Mouse (Mus musculus) liver, embryonic 16.5 days (tissue): ENCODE results near the gene Ppm1l. TPM values are rescaled to one million over a fixed set of nuclear protein-coding genes. Genes with fewer than 3 reads are reported as not detected.

Experiments used
- ATAC-seq: fragments of 200-750 bp; cut with Nextera tagmentation; 2 replicates; pipeline ENCODE4 v1.8.0; 2017; ENCODE audit warnings: low read depth, mild to moderate bottlenecking, moderate number of reproducible peaks, moderate library complexity
- H3K27ac ChIP-seq: fragments of 300-500 bp; sonication (generic); 2 replicates; pipeline ENCODE4 v1.5.1; 2014; ENCODE audit warnings: mild to moderate bottlenecking, low read length
- H3K27me3 ChIP-seq: fragments of 300-500 bp; sonication (generic); 2 replicates; pipeline ENCODE4 v1.6.1; 2014; ENCODE audit warnings: low read depth, low read length, mixed read lengths; ENCODE audit not compliant: control insufficient read depth, insufficient read depth
- H3K36me3 ChIP-seq: fragments of 300-500 bp; sonication (generic); 2 replicates; pipeline ENCODE4 v1.6.1; 2014; ENCODE audit warnings: mild to moderate bottlenecking; ENCODE audit not compliant: control insufficient read depth, insufficient read depth
- H3K4me1 ChIP-seq: fragments of 300-500 bp; sonication (generic); 2 replicates; pipeline ENCODE4 v1.6.1; 2014; ENCODE audit warnings: low read depth, low read length, mixed read lengths; ENCODE audit not compliant: control insufficient read depth
- H3K4me2 ChIP-seq: fragments of 300-500 bp; sonication (generic); 2 replicates; pipeline ENCODE4 v1.6.1; 2014; ENCODE audit warnings: low read depth, low read length, mixed read lengths
- H3K4me3 ChIP-seq: fragments of 300-500 bp; sonication (generic); 2 replicates; pipeline ENCODE4 v1.5.1; 2014; ENCODE audit warnings: low read depth, mild to moderate bottlenecking, low read length
- H3K9ac ChIP-seq: fragments of 300-500 bp; sonication (generic); 2 replicates; pipeline ENCODE4 v1.6.1; 2014; ENCODE audit warnings: low read depth, low read length
- H3K9me3 ChIP-seq: fragments of 300-500 bp; sonication (generic); replicated peaks from 2 replicates; pipeline ENCODE4 v1.6.1; 2016; ENCODE audit warnings: low read length; ENCODE audit not compliant: control insufficient read depth
- WGBS: fragments of 180-500 bp; shearing (Covaris S2); extraction: QIAGEN DNeasy Blood & Tissue Kit; methylation state at CpG from one replicate; pipeline ENCODE4 v1.1.7; 2014; ENCODE audit not compliant: insufficient replicate concordance; 5-methylcytosine and 5-hydroxymethylcytosine counted together
- polyA plus RNA-seq: library from polyadenylated mRNA; unstranded; fragments of >200 nt; fragmentation: Nextera tagmentation; extraction: Ambion mirVana; gene quantifications from 2 replicates; pipeline ENCODE4 v1.2.1, GENCODE M21; 2015

The Ppm1l gene
- polyA plus RNA-seq, 1 experiment from 2014 or later = 4.6 TPM

- H3K4me1 ChIP-seq = no peaks in the 10 kb centered on the region
- no peak overlapping the region for H3K4me2 ChIP-seq
- 83% methylated on average over 13 of the region's 13 CpGs for whole genome bisulfite sequencing
- H3K27ac ChIP-seq = no peak overlapping the region
- H3K9ac ChIP-seq = no peak overlapping the region
- no peak overlapping the region for H3K4me3 ChIP-seq
- no peak for ATAC-seq
- H3K9me3 ChIP-seq = no peaks in the 10 kb centered on the region
- no peaks in the 10 kb centered on the region for H3K36me3 ChIP-seq
- H3K27me3 ChIP-seq = no peaks in the 10 kb centered on the region
Observed at GRCm38 (mm10) chr3:69515730-69516350, 199.2 kb downstream of the Ppm1l start.

GRCm38 (mm10) chr3:69519188-69519587 is 202.5 kb downstream of the Ppm1l start:
- no peak overlapping the region for H3K4me3 ChIP-seq
- no peaks in the 10 kb centered on the region for H3K27me3 ChIP-seq
- H3K9ac ChIP-seq = no peak overlapping the region
- ATAC-seq = no peak
- WGBS = 79% methylated on average over 9 of the region's 9 CpGs
- no peaks in the 10 kb centered on the region for H3K36me3 ChIP-seq
- no peak overlapping the region for H3K4me2 ChIP-seq
- H3K9me3 ChIP-seq = 0 out of 2 replicates have a peak, but pooled peaks cover 4% of the 10 kb centered on the region
- H3K4me1 ChIP-seq = no peaks in the 10 kb centered on the region
- H3K27ac ChIP-seq = no peak overlapping the region

DNA sequence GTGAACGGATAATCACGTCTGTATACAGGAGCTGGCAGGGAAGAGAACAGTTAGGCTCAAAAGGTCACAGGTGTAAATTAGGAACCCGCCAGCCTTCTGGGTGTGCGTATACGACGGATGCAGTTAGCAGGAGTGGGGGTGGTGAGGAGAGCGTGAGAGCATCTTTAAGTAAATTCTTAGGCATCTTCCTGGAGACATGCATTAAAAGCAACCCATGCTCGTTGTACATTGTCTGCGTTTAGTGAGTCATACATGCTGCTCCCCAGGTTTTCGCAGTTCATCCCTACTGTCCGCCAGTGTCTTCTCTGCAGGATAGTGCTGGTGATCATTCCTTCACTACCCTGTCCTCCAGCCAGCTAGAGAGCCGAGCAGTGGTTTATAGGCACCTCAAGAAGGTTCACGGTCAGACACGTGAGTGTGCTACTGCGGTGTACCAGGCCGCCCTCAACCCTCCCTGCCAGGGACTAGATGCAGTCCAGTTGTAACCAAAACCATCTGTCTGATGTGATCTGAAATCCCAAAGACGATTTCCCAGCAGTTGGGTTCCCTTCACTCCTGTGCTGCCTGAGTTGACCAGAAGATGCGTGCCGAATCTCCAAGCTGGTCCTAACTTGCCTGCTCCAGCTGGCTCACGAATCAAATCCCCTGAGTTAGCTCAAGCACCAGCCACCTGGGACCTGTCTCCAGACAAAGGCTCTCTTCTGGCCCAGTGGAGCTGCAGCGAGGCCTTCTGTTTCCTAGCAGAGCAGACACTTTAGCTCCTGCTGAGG is 203.3 kb downstream of the Ppm1l start:
- H3K36me3 ChIP-seq = no peaks in the 10 kb centered on the region
- H3K4me2 ChIP-seq = no peak overlapping the region
- 0 out of 2 replicates have a peak, but pooled peaks cover 4% of the 10 kb centered on the region for H3K9me3 ChIP-seq
- no peak overlapping the region for H3K9ac ChIP-seq
- H3K4me3 ChIP-seq = no peak overlapping the region
- H3K27ac ChIP-seq = no peak overlapping the region
- no peaks in the 10 kb centered on the region for H3K27me3 ChIP-seq
- H3K4me1 ChIP-seq = no peaks in the 10 kb centered on the region
- WGBS = 88% methylated on average over 21 of the region's 21 CpGs
- ATAC-seq = no peak

DNA sequence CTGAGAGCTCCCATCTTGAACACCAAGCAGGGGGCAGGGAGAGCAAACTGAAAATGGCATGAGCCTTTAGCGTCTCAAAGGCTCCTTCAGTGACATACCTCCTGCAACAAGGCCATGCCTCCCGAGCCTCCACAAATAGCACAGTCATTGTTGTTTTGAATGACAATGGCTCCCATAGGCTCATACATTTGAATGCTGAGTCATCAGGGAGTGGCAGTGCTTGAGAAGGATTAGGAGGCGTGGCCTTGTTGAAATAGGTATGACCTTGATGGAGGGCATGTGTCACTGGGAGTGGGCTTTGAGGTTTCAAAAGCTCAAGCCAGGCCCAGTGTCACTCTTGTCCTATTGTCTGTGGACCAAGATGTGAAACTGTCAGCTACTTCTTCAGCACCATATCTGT is 205.6 kb downstream of the Ppm1l start:
- Histone ChIP-seq H3K27ac (no peak overlapping the region), H3K36me3 (no peaks in the 10 kb centered on the region), H3K27me3 (no peaks in the 10 kb centered on the region), H3K9ac (no peak overlapping the region), H3K4me2 (no peak overlapping the region), H3K9me3 (0 out of 2 replicates have a peak, but pooled peaks cover 4% of the 10 kb centered on the region), H3K4me1 (no peaks in the 10 kb centered on the region), H3K4me3 (no peak overlapping the region)
- WGBS = 91% methylated on average over 3 of the region's 3 CpGs
- no peak for ATAC-seq

GRCm38 (mm10) chr3:69524356-69525071 is 207.9 kb downstream of the Ppm1l start:
- Histone ChIP-seq H3K4me3 (no peak overlapping the region), H3K27me3 (no peaks in the 10 kb centered on the region), H3K36me3 (no peaks in the 10 kb centered on the region), H3K4me1 (no peaks in the 10 kb centered on the region), H3K4me2 (no peak overlapping the region), H3K27ac (no peak overlapping the region), H3K9ac (no peak overlapping the region), H3K9me3 (0 out of 2 replicates have a peak, but pooled peaks cover 4% of the 10 kb centered on the region)
- no peak for ATAC-seq
- 39% methylated on average over 8 of the region's 8 CpGs for WGBS

DNA sequence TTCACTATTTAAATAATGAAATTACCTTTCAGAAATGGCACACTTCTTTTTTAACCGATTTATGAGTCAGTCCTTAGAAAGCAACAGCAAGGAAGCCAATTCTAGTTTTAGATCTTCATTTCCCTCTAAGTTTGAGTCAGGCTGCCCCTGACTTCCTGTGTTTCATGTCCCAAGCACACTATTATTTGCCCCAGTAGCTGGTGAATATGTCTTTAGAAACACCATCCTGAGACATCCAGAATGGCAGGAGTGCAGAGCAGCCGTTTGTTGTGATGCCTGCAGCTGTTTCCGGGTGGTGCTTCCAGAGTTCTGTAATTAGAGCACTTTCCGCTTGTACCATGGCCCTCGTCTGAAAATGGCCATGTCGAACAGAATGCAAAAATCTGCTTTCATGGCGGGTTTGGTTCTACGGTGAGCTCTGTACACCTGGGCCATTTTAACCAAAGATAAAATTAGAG is 208.4 kb downstream of the Ppm1l start:
- WGBS = 52% methylated on average over 8 of the region's 8 CpGs
- H3K4me2 ChIP-seq = no peak overlapping the region
- no peak overlapping the region for H3K9ac ChIP-seq
- H3K4me1 ChIP-seq = no peaks in the 10 kb centered on the region
- no peak for ATAC-seq
- no peak overlapping the region for H3K4me3 ChIP-seq
- H3K27ac ChIP-seq = no peak overlapping the region
- 0 out of 2 replicates have a peak, but pooled peaks cover 4% of the 10 kb centered on the region for H3K9me3 ChIP-seq
- no peaks in the 10 kb centered on the region for H3K27me3 ChIP-seq
- H3K36me3 ChIP-seq = no peaks in the 10 kb centered on the region

GRCm38 (mm10) chr3:69527384-69527783 is 210.7 kb downstream of the Ppm1l start:
- Histone ChIP-seq H3K4me2 (no peak overlapping the region), H3K9ac (no peak overlapping the region), H3K4me3 (no peak overlapping the region), H3K27me3 (no peaks in the 10 kb centered on the region), H3K9me3 (0 out of 2 replicates have a peak, but pooled peaks cover under 1% of the 10 kb centered on the region), H3K36me3 (no peaks in the 10 kb centered on the region), H3K4me1 (no peaks in the 10 kb centered on the region), H3K27ac (no peak overlapping the region)
- no peak for ATAC-seq
- WGBS = 81% methylated on average over 1 of the region's 1 CpGs

GRCm38 (mm10) chr3:69529576-69529975 is 212.9 kb downstream of the Ppm1l start:
- Histone ChIP-seq H3K27ac (no peak overlapping the region), H3K9ac (no peak overlapping the region), H3K4me2 (no peak overlapping the region), H3K27me3 (no peaks in the 10 kb centered on the region), H3K4me1 (no peaks in the 10 kb centered on the region), H3K36me3 (no peaks in the 10 kb centered on the region), H3K4me3 (no peak overlapping the region), H3K9me3 (no peaks in the 10 kb centered on the region)
- whole genome bisulfite sequencing = 58% methylated on average over 7 of the region's 7 CpGs
- ATAC-seq = no peak
